ENCODE assay signal across 23 mouse cellular contexts in genomic region chr15:101125561-101125960, GRCm38 (mm10). TPM values are rescaled to one million over a fixed set of nuclear protein-coding genes. Genes with fewer than 3 reads are reported as not detected.
"Had no signal": no experiment of that assay in that cellular context is flagged by ENCODE, and none has a peak within 500 bp of the region (broad histone marks: within the 10 kb centered on the region; RNA-seq: fewer than 3 reads in every experiment).

No protein-coding gene starts in this region.

- H3K27ac ChIP-seq: liver, embryonic 12.5 days; liver, embryonic 14.5 days; midbrain, embryonic 10.5 days; midbrain, embryonic 12.5 days; midbrain, embryonic 15.5 days; neural tube, embryonic 12.5 days had no signal

- DNase-seq: lung, adult 18-20 months; lung, postnatal 10 days; lung, postnatal 4 days; right cerebral cortex, postnatal 14 days; thymus, adult 18-20 months; thymus, postnatal 14 days; thymus, postnatal 36 days had no signal

- H3K9me3 ChIP-seq: liver, embryonic 12.5 days; lung, embryonic 15.5 days; midbrain, embryonic 10.5 days; midbrain, embryonic 12.5 days; midbrain, embryonic 15.5 days; neural tube, embryonic 12.5 days had no signal

- H3K4me2 ChIP-seq: liver, embryonic 12.5 days; lung, embryonic 15.5 days; midbrain, embryonic 12.5 days; midbrain, embryonic 15.5 days; neural tube, embryonic 12.5 days had no signal

- ATAC-seq: liver, embryonic 12.5 days; midbrain, embryonic 15.5 days had no signal

- H3K9ac ChIP-seq: liver, embryonic 12.5 days; liver, embryonic 14.5 days; lung, embryonic 15.5 days; midbrain, embryonic 12.5 days; midbrain, embryonic 15.5 days; neural tube, embryonic 12.5 days had no signal

- H3K4me3 ChIP-seq: liver, embryonic 12.5 days; lung, embryonic 15.5 days; midbrain, embryonic 10.5 days; midbrain, embryonic 12.5 days; midbrain, embryonic 15.5 days; neural tube, embryonic 12.5 days had no signal

- H3K36me3 ChIP-seq: liver, embryonic 12.5 days; lung, embryonic 15.5 days; midbrain, embryonic 10.5 days; midbrain, embryonic 12.5 days; midbrain, embryonic 15.5 days; neural tube, embryonic 12.5 days had no signal

RNA-seq across cellular contexts. Expression of gene Ankrd33, which starts 10.0 kb away (rescaled TPM):
- total RNA-seq: megakaryocyte, adult 5-6 weeks; megakaryocyte-erythroid progenitor cell, adult 5-6 weeks; midbrain, postnatal 0 days; monocyte, adult 5-6 weeks; neutrophil, adult 5-6 weeks had no signal
- polyA plus RNA-seq: liver, embryonic 12.5 days; liver, embryonic 14.5 days; liver, embryonic 16.5 days; lung, embryonic 15.5 days; midbrain, embryonic 10.5 days; midbrain, embryonic 12.5 days; midbrain, embryonic 15.5 days; midbrain, postnatal 0 days; neural tube, embryonic 12.5 days; neural tube, embryonic 14.5 days; spleen, adult 2 months; thymus, postnatal 0 days had no signal

RNA-seq across cellular contexts. Expression of gene Fignl2, which starts 47.2 kb away (rescaled TPM):
- total RNA-seq: megakaryocyte-erythroid progenitor cell, adult 5-6 weeks had no signal
